Comparison of ENCODE assay signal across 22 mouse cellular contexts in genomic region chr8:100733927-100734326, GRCm38 (mm10).
DNase-seq lines count a peak whose midpoint lies in the region; ATAC-seq and TF ChIP-seq lines count a peak whose summit lies in the region.
"Had no signal": no experiment of that assay in that cellular context is flagged by ENCODE, and none has a peak within 500 bp of the region (broad histone marks: within the 10 kb centered on the region; RNA-seq: fewer than 3 reads in every experiment).

No protein-coding gene starts in this region.

- no peak for DNase-seq in kidney, postnatal 0 days (ENCODE audit: low spot score)
- DNase-seq in MEL-GATA-1-ER (ENCODE audit: extremely low read depth, low read depth) = peak; percentile 3
- peak; percentile 7 for DNase-seq in embryo, embryonic 11 days
- no peak for DNase-seq in ovary, postnatal 14 days (ENCODE audit: low spot score)
- no peak for DNase-seq in hindbrain, postnatal 0 days (ENCODE audit: low spot score)
- DNase-seq in cerebellum, postnatal 36 days = no peak
- DNase-seq: cerebellum, adult 2 months; forebrain, postnatal 0 days; heart, postnatal 14 days; kidney, adult 18-20 months; kidney, postnatal 14 days; lung, adult 2 months; lung, postnatal 4 days; thymus, postnatal 4 days had no signal

- no peaks in the 10 kb centered on the region for H3K9me3 ChIP-seq in kidney, postnatal 0 days (replicated peaks; ENCODE audit: low read length)
- H3K9me3 ChIP-seq in kidney, embryonic 15.5 days (replicated peaks) = no peaks in the 10 kb centered on the region
- H3K9me3 ChIP-seq in E14TG2a.4 (ENCODE audit: low read length) = no peaks in the 10 kb centered on the region
- H3K9me3 ChIP-seq in hindbrain, postnatal 0 days (ENCODE audit: low read length) = no peaks in the 10 kb centered on the region
- H3K9me3 ChIP-seq: hindbrain, embryonic 15.5 days; limb, embryonic 10.5 days; liver, embryonic 12.5 days; midbrain, embryonic 12.5 days had no signal

- no peak overlapping the region for H3K9ac ChIP-seq in kidney, postnatal 0 days (ENCODE audit: low read depth, low read length)
- no peak overlapping the region for H3K9ac ChIP-seq in kidney, embryonic 15.5 days
- H3K9ac ChIP-seq in hindbrain, postnatal 0 days (replicated peaks; ENCODE audit: low read length) = no peak overlapping the region
- H3K9ac ChIP-seq: forebrain, postnatal 0 days; hindbrain, embryonic 15.5 days; liver, embryonic 12.5 days; midbrain, embryonic 12.5 days had no signal

- H3K27ac ChIP-seq in kidney, postnatal 0 days = no peak overlapping the region
- no peak overlapping the region for H3K27ac ChIP-seq in kidney, embryonic 15.5 days
- H3K27ac ChIP-seq in hindbrain, postnatal 0 days = no peak overlapping the region
- H3K27ac ChIP-seq: hindbrain, embryonic 15.5 days; limb, embryonic 10.5 days; liver, embryonic 12.5 days; midbrain, embryonic 12.5 days had no signal

- H3K4me1 ChIP-seq in kidney, postnatal 0 days (replicated peaks; ENCODE audit: insufficient read depth, low read length) = no peaks in the 10 kb centered on the region
- H3K4me1 ChIP-seq in kidney, embryonic 15.5 days = no peaks in the 10 kb centered on the region
- no peaks in the 10 kb centered on the region for H3K4me1 ChIP-seq in E14TG2a.4 (replicated peaks; ENCODE audit: low read depth, low read length)
- no peaks in the 10 kb centered on the region for H3K4me1 ChIP-seq in hindbrain, postnatal 0 days (ENCODE audit: insufficient read depth, low read length)
- H3K4me1 ChIP-seq: hindbrain, embryonic 15.5 days; limb, embryonic 10.5 days; liver, embryonic 12.5 days; midbrain, embryonic 12.5 days had no signal

- H3K27me3 ChIP-seq in kidney, postnatal 0 days (ENCODE audit: insufficient read depth, low read length) = no peaks in the 10 kb centered on the region
- no peaks in the 10 kb centered on the region for H3K27me3 ChIP-seq in kidney, embryonic 15.5 days
- no peaks in the 10 kb centered on the region for H3K27me3 ChIP-seq in E14TG2a.4 (ENCODE audit: insufficient read depth, low read length)
- H3K27me3 ChIP-seq in hindbrain, postnatal 0 days (ENCODE audit: insufficient read depth, low read length) = no peaks in the 10 kb centered on the region
- H3K27me3 ChIP-seq: hindbrain, embryonic 15.5 days; liver, embryonic 12.5 days; midbrain, embryonic 12.5 days had no signal

- WGBS in kidney, postnatal 0 days = 74% methylated on average over 4 of the region's 4 CpGs
- 74% methylated on average over 4 of the region's 4 CpGs for WGBS in kidney, embryonic 15.5 days
- WGBS in hindbrain, postnatal 0 days = 85% methylated on average over 4 of the region's 4 CpGs

- no peak overlapping the region for H3K4me3 ChIP-seq in kidney, postnatal 0 days (replicated peaks; ENCODE audit: low read depth, low read length)
- no peak overlapping the region for H3K4me3 ChIP-seq in kidney, embryonic 15.5 days (replicated peaks)
- no peak overlapping the region for H3K4me3 ChIP-seq in E14TG2a.4 (replicated peaks; ENCODE audit: low read length)
- H3K4me3 ChIP-seq in hindbrain, postnatal 0 days (ENCODE audit: low read length) = no peak overlapping the region
- H3K4me3 ChIP-seq: hindbrain, embryonic 15.5 days; limb, embryonic 10.5 days; liver, embryonic 12.5 days; midbrain, embryonic 12.5 days had no signal

- H3K4me2 ChIP-seq in kidney, postnatal 0 days (ENCODE audit: low read length) = no peak overlapping the region
- no peak overlapping the region for H3K4me2 ChIP-seq in kidney, embryonic 15.5 days
- no peak overlapping the region for H3K4me2 ChIP-seq in hindbrain, postnatal 0 days (ENCODE audit: low read depth, low read length)
- H3K4me2 ChIP-seq: heart, embryonic 11.5 days; hindbrain, embryonic 15.5 days; liver, embryonic 12.5 days; midbrain, embryonic 12.5 days had no signal

- H3K36me3 ChIP-seq in kidney, postnatal 0 days (ENCODE audit: insufficient read depth, low read length) = no peaks in the 10 kb centered on the region
- no peaks in the 10 kb centered on the region for H3K36me3 ChIP-seq in kidney, embryonic 15.5 days
- no peaks in the 10 kb centered on the region for H3K36me3 ChIP-seq in E14TG2a.4 (ENCODE audit: insufficient read depth, low read length)
- H3K36me3 ChIP-seq in hindbrain, postnatal 0 days (ENCODE audit: insufficient read depth, low read length) = no peaks in the 10 kb centered on the region
- H3K36me3 ChIP-seq: hindbrain, embryonic 15.5 days; limb, embryonic 10.5 days; liver, embryonic 12.5 days; midbrain, embryonic 12.5 days had no signal

- TF ChIP-seq CTCF in kidney, postnatal 0 days (IDR thresholded peaks at IDR 0.05; ENCODE audit: low read depth) = 0 out of 2 replicates have a peak, but pooled peaks have one; percentile 20
- peak; percentile 37; the same call in 1 of the 2 replicates for TF ChIP-seq CTCF in E14TG2a.4 (conservative IDR thresholded peaks at IDR 0.05; ENCODE audit: low read length)
- no peak for TF ChIP-seq CTCF in hindbrain, postnatal 0 days (IDR thresholded peaks at IDR 0.05; ENCODE audit: low read depth)

- no peak for ATAC-seq in kidney, postnatal 0 days (replicated peaks; ENCODE audit: low FRiP score, low read depth)
- ATAC-seq in kidney, embryonic 15.5 days (replicated peaks; ENCODE audit: low FRiP score) = no peak
- no peak for ATAC-seq in hindbrain, postnatal 0 days
- ATAC-seq: activated CD4-positive, CD25-positive, alpha-beta regulatory T cell, adult 4 months; forebrain, postnatal 0 days; liver, embryonic 12.5 days had no signal

Comparison
In these comparisons a context has a peak if more than half of its experiments do, and no peak if none do; other contexts are left out.
1. DNase-seq: peak in MEL-GATA-1-ER (single experiment) and embryo, embryonic 11 days (single experiment); none in kidney, postnatal 0 days (single experiment), ovary, postnatal 14 days (single experiment), hindbrain, postnatal 0 days (single experiment) and cerebellum, postnatal 36 days (0 of 2).